Mouse (Mus musculus) layer of hippocampus, adult 8-10 months (tissue): ENCODE data around the gene Apopt1. TPM values are rescaled to one million over a fixed set of nuclear protein-coding genes. Genes with fewer than 3 reads are reported as not detected.
"Not testable (repeated sequence)": the region's sequence is repeated elsewhere in the genome, so short reads cannot be mapped to it uniquely, and the experiment has no call there.

Source experiments
- DNase-seq, 2 experiments: peaks; one replicate each; pipeline ENCODE4 v3.0.0; 2022; ENCODE audit warnings: low spot score in 2 of 2
- total RNA-seq, 4 experiments: library from RNA; stranded (reverse); gene quantifications; 2 replicates each; pipeline ENCODE4 v1.2.4; 2022

The Apopt1 gene
- total RNA-seq, 4 experiments from 2014 or later = 30.9 to 34.4 (median 33.7) TPM

- DNase-seq = no peak
Observed at GRCm38 (mm10) chr12:111705186-111705973, 7.7 kb upstream of the Apopt1 start.

GRCm38 (mm10) chr12:111708181-111708580 lies 4.9 kb upstream of the Apopt1 start:
- DNase-seq = no peak

- DNase-seq = no peak
Observed at GRCm38 (mm10) chr12:111710091-111710490, 3.0 kb upstream of the Apopt1 start.

- no peak for DNase-seq
Observed at GRCm38 (mm10) chr12:111712476-111712875, 585 bp upstream of the Apopt1 start.

GRCm38 (mm10) chr12:111713880-111714279 lies 819 bp downstream of the Apopt1 start:
- not testable (repeated sequence) for DNase-seq

- no peak for DNase-seq
Observed at GRCm38 (mm10) chr12:111716505-111716904, 3.4 kb downstream of the Apopt1 start.

- no peak for DNase-seq
Observed at GRCm38 (mm10) chr12:111718656-111719055, 5.6 kb downstream of the Apopt1 start.

- no peak for DNase-seq
Observed at GRCm38 (mm10) chr12:111720222-111720621, 7.2 kb downstream of the Apopt1 start.

GRCm38 (mm10) chr12:111722654-111723053 lies 9.6 kb downstream of the Apopt1 start:
- peak in 1 of 2 experiments; percentile 54 for DNase-seq

- no peak for DNase-seq
Observed at GRCm38 (mm10) chr12:111724638-111725337, 11.7 kb downstream of the Apopt1 start.

GRCm38 (mm10) chr12:111725338-111726121 lies 12.5 kb downstream of the Apopt1 start:
- DNase-seq = peak in 1 of 2 experiments; percentile 64

GRCm38 (mm10) chr12:111726122-111726463 lies 13.0 kb downstream of the Apopt1 start:
- DNase-seq = peak in 1 of 2 experiments; percentile 55

GRCm38 (mm10) chr12:111727956-111728355 lies 14.9 kb downstream of the Apopt1 start:
- DNase-seq = no peak

GRCm38 (mm10) chr12:111731822-111732807 lies 19.1 kb downstream of the Apopt1 start:
- peak; percentile 80 to 86 for DNase-seq

- no peak for DNase-seq
Observed at GRCm38 (mm10) chr12:111732921-111733320, 19.9 kb downstream of the Apopt1 start.

- DNase-seq = no peak
Observed at GRCm38 (mm10) chr12:111734912-111735311, 21.9 kb downstream of the Apopt1 start.

- DNase-seq = not testable (repeated sequence)
Observed at GRCm38 (mm10) chr12:111736676-111737075, 23.6 kb downstream of the Apopt1 start.

- no peak for DNase-seq
Observed at GRCm38 (mm10) chr12:111737370-111737769, 24.3 kb downstream of the Apopt1 start.

- DNase-seq = peak in 1 of 2 experiments; percentile 72
Observed at GRCm38 (mm10) chr12:111738754-111739153, 25.7 kb downstream of the Apopt1 start.

- no peak for DNase-seq
Observed at GRCm38 (mm10) chr12:111741338-111741737, 28.3 kb downstream of the Apopt1 start.

GRCm38 (mm10) chr12:111743419-111743818 lies 30.4 kb downstream of the Apopt1 start:
- DNase-seq = no peak
